Mouse (Mus musculus) adrenal gland, postnatal 25 days (tissue): ENCODE data around the gene Kbtbd2. TPM values are rescaled to one million over a fixed set of nuclear protein-coding genes. Genes with fewer than 3 reads are reported as not detected.

Experiments
- DNase-seq: peaks from one replicate; pipeline ENCODE4 v3.0.0; 2021; ENCODE audit warnings: mixed read lengths
- total RNA-seq: library from RNA; stranded (reverse); gene quantifications from 2 replicates; pipeline ENCODE4 v1.2.3, GENCODE M21; 2021

The Kbtbd2 gene
- total RNA-seq, 1 experiment from 2014 or later, result 36.9 TPM

DNA sequence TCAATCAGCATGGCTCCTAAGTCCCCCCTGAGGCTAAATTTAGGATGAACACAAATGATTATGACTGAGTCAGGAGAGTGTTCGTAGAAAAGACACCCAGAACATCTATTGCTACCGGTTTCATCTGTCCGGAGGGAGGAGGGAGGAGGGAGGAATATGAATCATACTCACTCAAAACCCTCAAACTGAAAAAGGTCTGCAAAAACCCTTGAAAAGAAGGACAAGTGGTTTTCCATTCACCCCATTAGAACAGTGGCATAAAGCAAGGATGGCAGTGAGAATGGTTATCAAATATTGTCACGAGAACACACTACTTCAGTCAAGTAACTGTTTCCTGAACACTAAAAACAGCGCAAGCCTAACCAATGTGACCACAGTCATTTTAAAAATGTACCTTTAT is 12.5 kb downstream of the Kbtbd2 start:
- no peak for DNase-seq

GRCm38 (mm10) chr6:56783561-56784272 is 13.9 kb downstream of the Kbtbd2 start:
- DNase-seq, result no peak

GRCm38 (mm10) chr6:56779636-56780035 is 18.0 kb downstream of the Kbtbd2 start:
- no peak for DNase-seq

GRCm38 (mm10) chr6:56775816-56776215 is 21.8 kb downstream of the Kbtbd2 start:
- no peak for DNase-seq

- DNase-seq, result no peak
These were observed 31.9 kb downstream of the Kbtbd2 start for GRCm38 (mm10) chr6:56765696-56766095.

DNA sequence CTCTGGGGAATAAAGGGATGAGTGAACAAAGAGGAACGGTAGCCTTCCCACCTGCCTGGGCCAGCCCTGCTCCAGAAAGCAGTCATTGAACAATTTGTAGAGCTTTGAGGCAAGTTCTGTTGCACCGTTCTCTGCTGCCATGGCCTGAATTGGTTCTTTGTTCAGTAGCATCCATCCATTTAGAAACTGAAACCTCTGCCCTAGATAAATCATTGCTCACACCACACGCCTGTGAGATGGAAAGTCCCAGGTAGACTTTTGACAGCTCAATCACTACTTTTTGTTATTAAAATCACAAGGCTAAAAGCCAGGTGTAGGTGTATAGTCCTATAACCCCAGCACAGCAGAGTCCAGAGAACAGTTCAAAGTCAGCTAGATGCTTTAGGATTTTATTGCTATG is 32.3 kb downstream of the Kbtbd2 start:
- no peak for DNase-seq

- no peak for DNase-seq
These were observed 38.3 kb downstream of the Kbtbd2 start for GRCm38 (mm10) chr6:56759324-56759723.

DNA sequence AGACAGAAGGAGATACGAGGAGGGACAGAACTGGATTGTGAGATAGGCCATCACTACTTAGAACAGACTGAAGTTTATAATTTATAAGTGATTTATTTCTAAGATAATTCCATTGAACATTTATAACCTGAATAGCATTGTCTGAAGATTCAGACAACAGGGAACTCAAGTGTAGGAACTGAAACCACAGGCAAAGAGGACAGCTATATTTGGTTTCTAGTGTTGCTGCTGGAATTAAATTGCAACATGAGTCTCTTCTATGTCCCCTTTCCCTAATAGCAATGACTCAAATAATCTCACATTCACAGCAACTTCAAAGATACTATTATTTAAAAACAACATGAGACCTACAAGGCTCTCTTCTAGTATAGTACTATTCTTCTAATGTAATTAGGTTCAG is 41.5 kb downstream of the Kbtbd2 start:
- no peak for DNase-seq

- DNase-seq, result no peak
These were observed 43.9 kb downstream of the Kbtbd2 start for GRCm38 (mm10) chr6:56753719-56754118.

- no peak for DNase-seq
These were observed 51.6 kb downstream of the Kbtbd2 start for GRCm38 (mm10) chr6:56745950-56746543.

GRCm38 (mm10) chr6:56732545-56732944 is 65.1 kb downstream of the Kbtbd2 start:
- no peak for DNase-seq

Other genes with a start within 250 kb of the Kbtbd2 start
- 0.18 TPM in 1 of 2 replicates, not detected in the other for gene Pde1c, start 228.7 kb downstream of the Kbtbd2 start, total RNA-seq
- gene Lsm5, start 93.1 kb downstream of the Kbtbd2 start, total RNA-seq, result 24.1 and 28.7 TPM in 2 replicates
- gene Avl9, start 82.9 kb downstream of the Kbtbd2 start, total RNA-seq, result 26.8 and 31.1 TPM in 2 replicates
- gene Fkbp9, start 34.2 kb upstream of the Kbtbd2 start, total RNA-seq, result 52.4 and 66.4 TPM in 2 replicates
- 20.6 and 23.0 TPM in 2 replicates for gene Nt5c3, start 126.1 kb upstream of the Kbtbd2 start, total RNA-seq
- 0.62 and 0.76 TPM in 2 replicates for gene Vmn1r4, start 126.2 kb upstream of the Kbtbd2 start, total RNA-seq
- not detected in 2 replicates for gene Vmn1r5, start 172.5 kb upstream of the Kbtbd2 start, total RNA-seq
- gene Vmn1r6, start 199.4 kb upstream of the Kbtbd2 start, total RNA-seq, result not detected in 2 replicates
- not detected in 2 replicates for gene Vmn1r7, start 227.5 kb upstream of the Kbtbd2 start, total RNA-seq
- gene Vmn1r8, start 234.5 kb upstream of the Kbtbd2 start, total RNA-seq, result not detected in 2 replicates